Mouse (Mus musculus) embryonic facial prominence, embryonic 13.5 days (tissue): ENCODE results near the gene Gsg1l. TPM values are rescaled to one million over a fixed set of nuclear protein-coding genes. Genes with fewer than 3 reads are reported as not detected.

Experiments used
- ATAC-seq: fragments of 200-750 bp; cut with Nextera tagmentation; 2 replicates; pipeline ENCODE4 v1.8.0; 2017; ENCODE audit warnings: low read depth; ENCODE audit not compliant: insufficient number of reproducible peaks, insufficient read depth, low FRiP score, low TSS enrichment
- H3K27ac ChIP-seq: fragments of 300-500 bp; sonication (generic); 2 replicates; pipeline ENCODE4 v1.5.1; 2015; ENCODE audit warnings: moderate library complexity, mild to moderate bottlenecking, inconsistent platforms
- H3K27me3 ChIP-seq: fragments of 300-500 bp; sonication (generic); 2 replicates; pipeline ENCODE4 v1.6.1; 2015; ENCODE audit warnings: mild to moderate bottlenecking, inconsistent platforms
- H3K36me3 ChIP-seq: fragments of 300-500 bp; sonication (generic); 2 replicates; pipeline ENCODE4 v1.6.1; 2015; ENCODE audit warnings: mild to moderate bottlenecking, inconsistent platforms
- H3K4me1 ChIP-seq: fragments of 300-500 bp; sonication (generic); 2 replicates; pipeline ENCODE4 v1.6.1; 2015; ENCODE audit warnings: inconsistent platforms
- H3K4me2 ChIP-seq: fragments of 300-500 bp; sonication (generic); 2 replicates; pipeline ENCODE4 v1.6.1; 2015; ENCODE audit warnings: moderate library complexity, mild to moderate bottlenecking, inconsistent platforms
- H3K4me3 ChIP-seq: fragments of 300-500 bp; sonication (generic); 2 replicates; pipeline ENCODE4 v1.5.1; 2015; ENCODE audit warnings: mild to moderate bottlenecking, inconsistent platforms
- H3K9ac ChIP-seq: fragments of 300-500 bp; sonication (generic); 2 replicates; pipeline ENCODE4 v1.6.1; 2015; ENCODE audit warnings: mild to moderate bottlenecking, inconsistent platforms
- H3K9me3 ChIP-seq: fragments of 300-500 bp; sonication (generic); 2 replicates; pipeline ENCODE4 v1.6.1; 2016; ENCODE audit warnings: inconsistent platforms
- WGBS: fragments of 180-500 bp; shearing (Covaris S2); methylation state at CpG from one replicate; pipeline ENCODE4 v1.1.7; 2015; ENCODE audit warnings: mixed read lengths; 5-methylcytosine and 5-hydroxymethylcytosine counted together
- polyA plus RNA-seq: library from polyadenylated mRNA; unstranded; fragments of >200 nt; fragmentation: Nextera tagmentation; extraction: Ambion mirVana; gene quantifications from 2 replicates; pipeline ENCODE4 v1.2.1, GENCODE M21; 2015

The Gsg1l gene
- polyA plus RNA-seq, 1 experiment from 2014 or later, result 2.0 TPM

DNA sequence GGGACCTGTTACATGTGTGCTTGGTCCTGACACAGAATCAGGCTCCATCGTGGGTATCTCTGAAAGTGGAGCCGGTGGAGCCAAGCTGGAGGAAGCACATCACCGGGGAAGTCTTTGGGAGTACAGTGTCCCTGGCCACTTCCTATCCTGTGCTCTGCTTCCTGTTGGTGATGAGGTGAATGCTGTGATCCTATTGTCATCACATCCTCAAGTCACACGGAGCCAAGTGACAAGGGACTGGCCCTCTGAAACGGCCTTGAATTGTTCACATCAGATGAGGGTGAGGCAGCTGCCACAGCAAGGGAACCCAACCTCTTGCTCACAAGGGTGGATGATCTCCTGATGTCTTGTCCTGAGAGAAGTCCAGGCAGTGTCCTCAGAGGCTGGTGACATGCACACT, 14.4 kb upstream of the Gsg1l start:
- Histone ChIP-seq H3K9me3 (no peaks in the 10 kb centered on the region), H3K27me3 (no peaks in the 10 kb centered on the region), H3K4me2 (no peak overlapping the region), H3K4me1 (0 out of 2 replicates have a peak, but pooled peaks cover 6% of the 10 kb centered on the region), H3K27ac (no peak overlapping the region), H3K4me3 (no peak overlapping the region), H3K36me3 (peaks cover 46% of the 10 kb centered on the region), H3K9ac (no peak overlapping the region)
- WGBS, result 84% methylated on average over 5 of the region's 5 CpGs
- ATAC-seq, result no peak

DNA sequence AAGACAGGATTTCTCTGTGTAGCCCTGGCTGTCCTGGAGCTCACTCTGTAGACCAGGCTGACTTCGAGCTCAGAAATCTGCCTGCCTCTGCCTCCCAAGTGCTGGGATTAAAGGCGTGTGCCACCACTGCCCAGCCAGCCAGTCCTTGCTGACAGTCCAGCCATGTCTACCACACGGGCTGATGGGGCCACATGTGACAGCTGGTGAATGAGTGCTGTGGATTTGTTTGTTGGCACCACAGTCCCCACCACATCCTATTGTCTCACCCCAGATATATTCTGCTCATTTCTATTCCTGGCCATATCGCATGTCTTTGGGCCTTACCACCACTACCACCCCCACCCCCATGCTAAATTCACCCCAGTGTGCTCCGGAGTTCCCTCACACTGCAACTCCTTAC, 12.5 kb upstream of the Gsg1l start:
- WGBS, result 92% methylated on average over 5 of the region's 5 CpGs

DNA sequence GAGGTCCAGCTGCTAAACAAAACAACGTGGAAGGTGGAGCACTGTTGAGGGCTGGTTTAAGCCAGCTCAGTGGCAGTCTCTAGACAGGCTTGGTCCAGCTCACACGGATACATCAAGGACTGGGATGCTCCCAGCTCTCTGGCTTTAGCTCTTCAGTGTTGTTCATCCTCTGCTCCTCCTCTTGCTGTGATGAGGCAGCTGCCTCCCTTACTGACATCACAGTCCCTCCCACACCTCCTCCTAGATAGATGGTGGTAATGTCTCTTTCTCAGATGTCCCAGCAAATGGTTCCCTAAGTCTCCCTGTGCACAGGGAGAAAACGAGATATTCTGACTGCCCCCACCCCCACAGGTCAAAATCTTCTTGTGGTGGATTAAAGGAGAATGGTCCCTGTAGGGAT, 11.0 kb upstream of the Gsg1l start:
- H3K9ac ChIP-seq, result no peak overlapping the region
- H3K4me3 ChIP-seq, result no peak overlapping the region
- 0 out of 2 replicates have a peak, but pooled peaks cover 6% of the 10 kb centered on the region for H3K4me1 ChIP-seq
- H3K9me3 ChIP-seq, result no peaks in the 10 kb centered on the region
- H3K36me3 ChIP-seq, result peaks cover 14% of the 10 kb centered on the region
- H3K27ac ChIP-seq, result no peak overlapping the region
- H3K4me2 ChIP-seq, result no peak overlapping the region
- no peak for ATAC-seq
- H3K27me3 ChIP-seq, result no peaks in the 10 kb centered on the region
- 34% methylated on average over 3 of the region's 3 CpGs for WGBS

More for the DNA sequence above, 12.5 kb upstream of the Gsg1l start:
- no peak overlapping the region for H3K9ac ChIP-seq
- H3K4me2 ChIP-seq, result no peak overlapping the region
- no peaks in the 10 kb centered on the region for H3K27me3 ChIP-seq
- H3K36me3 ChIP-seq, result peaks cover 28% of the 10 kb centered on the region
- no peak overlapping the region for H3K4me3 ChIP-seq
- no peak overlapping the region for H3K27ac ChIP-seq
- H3K9me3 ChIP-seq, result no peaks in the 10 kb centered on the region
- no peak for ATAC-seq
- H3K4me1 ChIP-seq, result 0 out of 2 replicates have a peak, but pooled peaks cover 6% of the 10 kb centered on the region

DNA sequence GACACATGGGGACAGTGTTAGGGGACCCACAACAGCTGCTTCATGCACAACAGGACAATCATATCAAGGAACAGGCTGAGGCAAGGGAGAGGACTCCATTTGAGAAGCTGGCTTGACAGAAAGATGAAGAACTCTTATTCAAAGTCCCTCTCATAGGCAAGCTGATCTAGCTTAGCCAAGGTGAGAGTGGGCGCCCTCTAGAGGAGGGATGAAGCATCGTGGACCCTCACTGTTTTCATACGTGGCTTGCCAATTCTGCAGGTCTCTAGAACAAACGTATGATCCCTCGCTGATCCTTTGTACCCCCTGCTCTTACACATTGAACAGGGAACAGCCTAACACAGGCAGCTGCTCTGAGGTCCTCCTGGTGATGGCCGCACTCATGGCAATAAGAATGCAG, 7.6 kb upstream of the Gsg1l start:
- ATAC-seq, result no peak
- H3K4me1 ChIP-seq, result peaks cover 20% of the 10 kb centered on the region

DNA sequence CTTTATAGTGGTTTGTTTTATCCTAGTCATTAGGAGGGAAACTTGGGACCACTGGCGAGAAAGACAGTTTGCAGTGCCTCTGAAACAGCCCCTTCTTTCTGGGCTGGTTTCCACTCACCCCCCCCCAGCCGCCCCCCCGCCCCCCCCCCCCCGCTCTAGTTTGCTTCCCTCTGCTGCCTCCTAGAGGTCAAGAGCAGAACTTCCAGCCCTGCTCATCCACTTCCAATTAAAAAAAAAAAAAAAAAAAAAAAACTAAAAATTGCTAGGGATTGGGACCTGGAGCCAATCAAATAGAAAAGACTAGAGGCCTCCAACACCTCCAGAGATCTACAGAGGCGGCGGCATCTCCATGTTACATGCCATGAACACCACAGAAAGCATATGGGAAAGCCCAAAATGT, 5.9 kb upstream of the Gsg1l start:
- ATAC-seq, result no peak
- H3K9me3 ChIP-seq, result no peaks in the 10 kb centered on the region
- H3K36me3 ChIP-seq, result no peaks in the 10 kb centered on the region
- WGBS, result 8% methylated on average over 6 of the region's 6 CpGs
- peaks cover 25% of the 10 kb centered on the region for H3K4me1 ChIP-seq
- H3K4me3 ChIP-seq, result no peak overlapping the region
- H3K9ac ChIP-seq, result no peak overlapping the region
- no peak overlapping the region for H3K4me2 ChIP-seq
- no peak overlapping the region for H3K27ac ChIP-seq
- peaks cover 35% of the 10 kb centered on the region for H3K27me3 ChIP-seq

More for the DNA sequence above, 7.6 kb upstream of the Gsg1l start:
- H3K27me3 ChIP-seq, result peaks cover 19% of the 10 kb centered on the region
- 16% methylated on average over 6 of the region's 6 CpGs for WGBS
- no peak overlapping the region for H3K4me3 ChIP-seq
- H3K4me2 ChIP-seq, result no peak overlapping the region
- H3K9me3 ChIP-seq, result no peaks in the 10 kb centered on the region
- no peak overlapping the region for H3K27ac ChIP-seq
- H3K9ac ChIP-seq, result no peak overlapping the region
- H3K36me3 ChIP-seq, result no peaks in the 10 kb centered on the region

DNA sequence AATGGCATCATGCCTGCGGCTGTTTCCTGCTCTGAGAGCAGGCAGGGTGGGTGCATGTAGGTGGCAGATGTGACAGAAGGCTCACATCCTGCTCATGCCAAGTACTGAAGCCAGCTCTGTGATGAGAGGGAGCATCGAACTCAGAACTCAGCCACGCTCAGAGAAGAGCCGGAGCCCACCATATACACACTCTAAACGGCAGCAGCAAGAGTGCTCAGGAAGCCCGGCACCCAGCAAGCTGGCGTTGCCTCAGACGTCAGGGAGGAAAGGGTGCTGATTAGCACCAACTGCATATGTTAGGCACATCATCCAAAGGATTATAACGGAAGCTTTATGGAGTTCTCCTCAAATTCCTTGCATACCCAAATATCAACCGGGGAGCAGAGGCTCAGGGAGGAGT, 5.4 kb upstream of the Gsg1l start:
- no peaks in the 10 kb centered on the region for H3K36me3 ChIP-seq
- 60% methylated on average over 10 of the region's 10 CpGs for WGBS
- H3K4me3 ChIP-seq, result no peak overlapping the region
- H3K9ac ChIP-seq, result no peak overlapping the region
- no peak overlapping the region for H3K27ac ChIP-seq
- no peak overlapping the region for H3K4me2 ChIP-seq
- H3K9me3 ChIP-seq, result no peaks in the 10 kb centered on the region
- no peak for ATAC-seq
- H3K4me1 ChIP-seq, result peaks cover 23% of the 10 kb centered on the region
- H3K27me3 ChIP-seq, result peaks cover 40% of the 10 kb centered on the region

DNA sequence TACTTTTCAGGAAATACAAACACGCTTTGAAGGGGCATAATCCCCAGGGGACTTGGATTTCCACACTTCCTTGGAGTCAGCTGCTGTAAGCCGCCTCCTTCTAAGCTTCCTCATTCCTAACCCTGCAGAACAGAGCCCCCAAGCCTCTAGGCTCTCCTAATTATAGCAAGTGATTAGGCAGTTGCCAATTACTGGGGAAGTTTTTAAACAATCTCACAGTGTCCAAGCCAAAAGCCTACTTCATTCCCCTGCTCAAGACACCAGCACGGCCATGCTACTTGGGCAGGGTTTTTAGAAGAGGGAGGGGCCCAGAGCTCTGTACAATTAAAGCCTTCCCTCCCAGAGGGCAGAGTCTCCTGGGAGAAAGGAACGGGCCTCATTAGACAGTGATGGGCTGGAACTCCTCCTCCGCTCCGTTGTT, 4.1 kb upstream of the Gsg1l start:
- Histone ChIP-seq H3K4me3 (no peak overlapping the region), H3K9ac (no peak overlapping the region), H3K36me3 (no peaks in the 10 kb centered on the region), H3K9me3 (no peaks in the 10 kb centered on the region), H3K27me3 (peaks cover 53% of the 10 kb centered on the region), H3K27ac (no peak overlapping the region), H3K4me2 (peak overlapping the region; percentile 12; the same call in 1 of the 2 replicates), H3K4me1 (peaks cover 32% of the 10 kb centered on the region)
- ATAC-seq, result no peak
- 11% methylated on average over 6 of the region's 6 CpGs for WGBS

DNA sequence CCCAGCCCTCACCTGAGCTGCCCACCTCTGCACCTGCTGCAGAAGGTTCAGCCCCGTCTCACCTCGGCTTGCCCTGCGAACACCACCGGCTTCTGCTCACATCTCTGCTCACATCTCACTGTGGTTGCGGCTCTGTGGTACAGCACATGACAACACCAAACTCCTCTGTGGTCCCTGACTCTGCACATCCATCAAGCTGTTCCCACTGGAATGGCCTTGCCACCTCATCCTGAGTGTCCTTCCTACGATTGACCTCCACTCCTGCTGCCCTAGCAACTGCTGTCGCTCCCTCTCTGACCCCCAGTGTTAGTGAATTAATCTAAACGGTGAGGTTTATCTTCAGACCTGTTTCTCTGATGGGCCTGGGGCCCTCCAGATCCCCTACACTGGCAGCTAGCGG, 2.9 kb upstream of the Gsg1l start:
- Histone ChIP-seq H3K4me2 (no peak overlapping the region), H3K27me3 (peaks cover 65% of the 10 kb centered on the region), H3K36me3 (no peaks in the 10 kb centered on the region), H3K9ac (no peak overlapping the region), H3K9me3 (no peaks in the 10 kb centered on the region), H3K4me3 (no peak overlapping the region), H3K4me1 (peaks cover 33% of the 10 kb centered on the region), H3K27ac (no peak overlapping the region)
- ATAC-seq, result no peak
- WGBS, result 93% methylated on average over 9 of the region's 9 CpGs

DNA sequence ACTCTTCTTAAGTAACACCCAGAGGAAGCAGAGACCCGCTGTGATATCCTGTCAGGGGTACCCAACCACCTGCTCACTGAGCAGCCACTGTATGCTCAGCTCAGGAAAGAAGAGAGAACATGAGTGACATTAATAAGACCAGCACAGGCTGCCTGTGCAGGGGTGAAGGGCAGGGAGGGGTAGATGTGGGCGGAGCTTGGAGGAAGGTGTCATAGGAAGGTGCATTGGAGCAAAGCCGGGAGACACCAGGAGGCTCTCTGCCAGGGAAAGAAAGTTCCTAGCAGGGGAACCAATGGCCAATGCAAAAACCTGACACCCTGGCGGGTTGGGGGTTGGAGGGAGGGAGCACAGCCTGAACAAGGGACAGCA, 1.8 kb upstream of the Gsg1l start:
- H3K9ac ChIP-seq, result no peak overlapping the region
- WGBS, result 11% methylated on average over 4 of the region's 4 CpGs
- no peak overlapping the region for H3K27ac ChIP-seq
- H3K27me3 ChIP-seq, result peaks cover 77% of the 10 kb centered on the region
- H3K4me2 ChIP-seq, result no peak overlapping the region
- ATAC-seq, result no peak
- H3K36me3 ChIP-seq, result no peaks in the 10 kb centered on the region
- no peak overlapping the region for H3K4me3 ChIP-seq
- no peaks in the 10 kb centered on the region for H3K9me3 ChIP-seq
- peaks cover 33% of the 10 kb centered on the region for H3K4me1 ChIP-seq

DNA sequence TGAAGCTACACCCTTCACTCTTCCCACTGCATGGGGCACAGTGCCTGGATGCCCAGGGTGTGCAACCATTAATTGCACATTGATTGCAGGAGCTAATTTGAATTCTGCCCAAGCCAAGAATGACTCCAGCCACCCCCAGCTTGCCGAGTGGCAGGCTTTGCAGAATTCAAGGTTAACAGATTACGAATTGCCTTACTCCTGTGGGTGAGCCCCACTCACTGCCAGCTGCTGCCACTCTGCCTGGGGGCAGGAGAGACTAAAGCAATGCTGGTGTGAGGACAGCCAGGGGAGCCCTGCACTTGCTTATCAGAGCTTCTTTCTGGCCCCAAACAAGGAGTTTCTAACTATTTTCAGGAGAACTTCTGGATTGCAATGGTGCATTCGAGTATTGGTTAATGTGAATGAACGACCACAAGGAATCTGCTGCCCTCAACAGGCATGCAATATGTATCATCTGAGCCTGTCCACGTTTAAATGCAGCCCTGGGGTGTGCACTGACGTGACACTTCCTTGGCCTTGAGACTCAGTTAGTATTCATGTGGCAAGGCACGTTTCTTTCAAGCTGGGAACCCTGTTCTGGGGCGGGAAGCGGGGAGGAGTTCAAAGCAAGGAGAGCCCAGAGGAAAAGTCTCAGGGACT, 1.2 kb upstream of the Gsg1l start:
- Histone ChIP-seq H3K4me1 (peaks cover 33% of the 10 kb centered on the region), H3K27me3 (peaks cover 79% of the 10 kb centered on the region), H3K4me2 (no peak overlapping the region), H3K36me3 (no peaks in the 10 kb centered on the region), H3K9me3 (no peaks in the 10 kb centered on the region), H3K4me3 (no peak overlapping the region), H3K9ac (no peak overlapping the region), H3K27ac (no peak overlapping the region)
- 21% methylated on average over 9 of the region's 9 CpGs for WGBS
- ATAC-seq, result no peak

DNA sequence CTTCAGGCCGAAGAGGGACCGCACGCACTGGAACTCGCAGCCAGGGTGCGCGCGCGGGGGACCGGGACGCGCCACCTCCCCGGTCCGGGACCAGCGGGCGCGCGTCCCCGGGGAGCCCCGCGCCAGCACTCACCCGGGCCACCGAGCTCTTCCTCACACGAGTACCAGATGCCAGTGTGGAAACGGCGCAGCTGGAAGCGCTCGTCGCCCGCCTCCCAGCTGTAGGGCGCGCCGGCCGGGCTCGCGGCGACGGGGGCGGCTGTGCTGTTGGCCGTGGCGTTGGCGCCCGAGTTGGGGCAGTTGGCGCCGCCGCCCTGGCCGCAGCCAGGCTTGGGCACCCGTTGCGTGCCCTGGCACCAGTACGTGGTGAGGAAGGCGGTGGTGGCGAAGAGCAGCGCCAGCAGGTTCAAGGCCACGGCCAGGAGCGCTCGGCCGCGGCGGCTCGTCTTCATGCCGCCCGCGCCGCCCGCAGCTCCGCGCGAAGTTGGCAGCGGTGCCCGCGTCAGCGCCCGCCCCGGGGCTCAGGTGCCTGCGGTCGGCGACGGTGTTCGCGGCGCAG, 405 bp downstream of the Gsg1l start:
- Histone ChIP-seq H3K9ac (peak overlapping the region; percentile 70), H3K9me3 (no peaks in the 10 kb centered on the region), H3K27ac (no peak overlapping the region), H3K4me3 (peak overlapping the region; percentile 59), H3K27me3 (peaks cover 79% of the 10 kb centered on the region), H3K36me3 (no peaks in the 10 kb centered on the region), H3K4me1 (peaks cover 33% of the 10 kb centered on the region), H3K4me2 (peak overlapping the region; percentile 99)
- ATAC-seq, result no peak
- under 1% methylated on average over 79 of the region's 80 CpGs for WGBS

DNA sequence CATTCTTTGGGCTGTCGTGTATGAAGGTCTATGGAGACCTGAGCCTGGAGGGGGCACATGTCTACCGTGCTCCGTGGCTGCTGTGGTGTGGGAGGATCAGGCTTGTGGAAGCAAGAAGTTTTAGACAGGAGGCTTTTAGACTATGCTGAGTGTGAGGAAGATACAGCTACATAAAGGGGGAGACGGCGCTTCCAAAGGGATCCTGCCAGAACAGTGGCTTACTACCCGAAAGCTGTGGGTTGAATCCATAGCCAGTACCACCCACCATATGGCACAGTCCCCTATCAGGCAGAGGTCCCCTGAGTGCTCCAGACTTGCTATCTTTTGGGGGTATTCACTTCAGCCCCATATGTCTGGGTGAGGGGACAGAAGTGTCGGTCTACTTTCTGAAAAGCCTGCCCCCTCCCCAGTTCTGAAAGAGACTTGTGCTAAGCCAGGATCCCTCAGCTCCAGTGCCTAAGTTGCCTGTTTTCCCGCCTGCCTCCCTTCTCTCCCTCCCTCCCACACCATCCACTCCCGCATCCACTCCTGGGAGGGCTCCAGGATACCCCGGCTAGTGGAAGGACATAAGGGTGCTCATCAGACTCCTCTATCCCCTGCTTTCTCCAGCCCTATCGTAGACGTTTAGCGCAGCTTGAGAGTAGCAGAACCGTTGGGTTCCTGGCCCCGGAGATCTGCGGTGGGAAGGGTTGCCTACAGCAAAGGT, 1.1 kb downstream of the Gsg1l start:
- Histone ChIP-seq H3K27me3 (peaks cover 78% of the 10 kb centered on the region), H3K9ac (peak overlapping the region; percentile 70), H3K4me3 (peak overlapping the region; percentile 59), H3K4me2 (peak overlapping the region; percentile 99), H3K36me3 (no peaks in the 10 kb centered on the region), H3K4me1 (peaks cover 26% of the 10 kb centered on the region), H3K9me3 (no peaks in the 10 kb centered on the region), H3K27ac (no peak overlapping the region)
- WGBS, result 21% methylated on average over 16 of the region's 16 CpGs
- no peak for ATAC-seq
